Mouse (Mus musculus): ENCODE results near the gene Tmem184b. TPM values are rescaled to one million over a fixed set of nuclear protein-coding genes. Genes with fewer than 3 reads are reported as not detected.

Tmem184b gene
- total and polyA plus RNA-seq, 2 experiments from 2014 or later = 30.1 to 75.7 TPM

GRCm38 (mm10) chr15:79400134-79400974 is 3.0 kb downstream of the Tmem184b start:
- Histone ChIP-seq H3K9ac (replicated peaks; ENCODE audit: low read length, poor library complexity, severe bottlenecking) (peak overlapping the region; percentile 6; the same call in 1 of the 2 replicates), H3K9me3 (ENCODE audit: low read length) (no peaks in the 10 kb centered on the region), H3K36me3 (ENCODE audit: insufficient read depth, low read length) (0 out of 2 replicates have a peak, but pooled peaks cover 2% of the 10 kb centered on the region), H3K27me3 (ENCODE audit: insufficient read depth, low read length) (no peaks in the 10 kb centered on the region), H3K4me3 (ENCODE audit: low read depth, low read length) (peak overlapping the region; percentile 99), H3K4me2 (ENCODE audit: low read depth, low read length, poor library complexity, severe bottlenecking) (peak overlapping the region; percentile 89), H3K27ac (ENCODE audit: low read depth, low read length) (no peak overlapping the region), H3K4me1 (ENCODE audit: insufficient read depth, low read length) (peaks cover 10% of the 10 kb centered on the region)
- DNase-seq (ENCODE audit: low spot score) = no peak
- TF ChIP-seq CTCF (IDR thresholded peaks at IDR 0.05) = no peak
- ATAC-seq (ENCODE audit: low FRiP score) = no peak
- 80% methylated on average over 6 of the region's 6 CpGs for WGBS

DNA sequence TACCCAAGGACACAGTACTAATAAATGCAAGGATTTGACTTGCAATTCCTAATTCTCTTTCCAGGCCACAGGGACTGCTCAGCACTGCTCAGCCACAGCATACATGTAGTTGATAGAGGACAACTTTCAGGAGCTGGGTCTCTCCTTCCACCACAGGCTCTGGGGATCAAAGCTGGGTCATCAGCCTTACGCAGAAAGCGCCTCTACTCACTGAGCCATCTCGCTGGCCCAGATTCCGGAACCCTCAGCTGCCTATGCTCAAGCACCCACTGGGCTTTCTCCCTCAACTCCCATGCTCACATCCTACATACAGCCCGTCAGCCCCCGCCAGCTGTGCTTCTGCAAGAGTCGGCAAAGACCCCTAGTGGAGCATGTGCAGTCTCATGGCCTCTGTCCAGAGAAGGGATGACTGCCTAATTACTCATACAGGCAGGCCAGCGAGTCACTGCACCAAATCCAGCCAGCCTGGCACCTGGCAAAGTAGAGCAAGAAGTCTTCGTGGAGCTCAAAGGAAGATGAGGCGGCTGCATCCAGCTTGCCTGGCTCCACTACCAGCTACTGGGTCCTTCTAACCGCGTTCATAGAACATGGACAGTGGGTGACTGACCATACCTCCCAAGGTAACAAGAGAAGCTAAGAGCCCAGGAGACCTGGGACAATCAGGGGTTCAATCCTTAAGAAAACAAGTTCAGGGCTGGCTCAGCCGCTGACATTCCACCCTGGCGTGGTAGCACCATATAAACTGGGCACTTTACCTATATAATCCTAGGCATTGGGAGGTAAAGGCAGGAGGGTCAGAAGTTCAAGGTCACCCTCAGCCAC is 3.9 kb downstream of the Tmem184b start:
- WGBS = 79% methylated on average over 14 of the region's 14 CpGs
- no peak overlapping the region; the same call in 1 of the 2 replicates for H3K9ac ChIP-seq (replicated peaks; ENCODE audit: low read length, poor library complexity, severe bottlenecking)
- TF ChIP-seq CTCF (IDR thresholded peaks at IDR 0.05) = no peak
- H3K9me3 ChIP-seq (ENCODE audit: low read length) = no peaks in the 10 kb centered on the region
- no peak overlapping the region for H3K4me2 ChIP-seq (ENCODE audit: low read depth, low read length, poor library complexity, severe bottlenecking)
- no peak overlapping the region for H3K27ac ChIP-seq (ENCODE audit: low read depth, low read length)
- H3K27me3 ChIP-seq (ENCODE audit: insufficient read depth, low read length) = no peaks in the 10 kb centered on the region
- H3K4me3 ChIP-seq (ENCODE audit: low read depth, low read length) = no peak overlapping the region
- no peak for ATAC-seq (ENCODE audit: low FRiP score)
- H3K4me1 ChIP-seq (ENCODE audit: insufficient read depth, low read length) = peaks cover 10% of the 10 kb centered on the region
- DNase-seq (ENCODE audit: low spot score) = peak; percentile 37
- 0 out of 2 replicates have a peak, but pooled peaks cover 2% of the 10 kb centered on the region for H3K36me3 ChIP-seq (ENCODE audit: insufficient read depth, low read length)

GRCm38 (mm10) chr15:79396736-79397135 is 6.6 kb downstream of the Tmem184b start:
- DNase-seq (ENCODE audit: low spot score) = no peak
- Histone ChIP-seq H3K4me3 (ENCODE audit: low read depth, low read length) (no peak overlapping the region), H3K27me3 (ENCODE audit: insufficient read depth, low read length) (no peaks in the 10 kb centered on the region), H3K9me3 (ENCODE audit: low read length) (no peaks in the 10 kb centered on the region), H3K4me2 (ENCODE audit: low read depth, low read length, poor library complexity, severe bottlenecking) (no peak overlapping the region), H3K4me1 (ENCODE audit: insufficient read depth, low read length) (peaks cover 10% of the 10 kb centered on the region), H3K9ac (replicated peaks; ENCODE audit: low read length, poor library complexity, severe bottlenecking) (no peak overlapping the region), H3K36me3 (ENCODE audit: insufficient read depth, low read length) (0 out of 2 replicates have a peak, but pooled peaks cover 2% of the 10 kb centered on the region), H3K27ac (ENCODE audit: low read depth, low read length) (no peak overlapping the region)
- TF ChIP-seq CTCF (IDR thresholded peaks at IDR 0.05) = peak; percentile 55
- 75% methylated on average over 11 of the region's 11 CpGs for WGBS
- no peak for ATAC-seq (ENCODE audit: low FRiP score)

GRCm38 (mm10) chr15:79395281-79395680 is 8.1 kb downstream of the Tmem184b start:
- Histone ChIP-seq H3K4me2 (ENCODE audit: low read depth, low read length, poor library complexity, severe bottlenecking) (no peak overlapping the region), H3K27ac (ENCODE audit: low read depth, low read length) (no peak overlapping the region), H3K27me3 (ENCODE audit: insufficient read depth, low read length) (no peaks in the 10 kb centered on the region), H3K36me3 (ENCODE audit: insufficient read depth, low read length) (0 out of 2 replicates have a peak, but pooled peaks cover 2% of the 10 kb centered on the region), H3K4me3 (ENCODE audit: low read depth, low read length) (no peak overlapping the region), H3K9me3 (ENCODE audit: low read length) (no peaks in the 10 kb centered on the region), H3K9ac (replicated peaks; ENCODE audit: low read length, poor library complexity, severe bottlenecking) (no peak overlapping the region), H3K4me1 (ENCODE audit: insufficient read depth, low read length) (no peaks in the 10 kb centered on the region)
- ATAC-seq (ENCODE audit: low FRiP score) (no peak), DNase-seq (ENCODE audit: low spot score) (no peak)
- WGBS = 85% methylated on average over 6 of the region's 6 CpGs
- TF ChIP-seq CTCF (IDR thresholded peaks at IDR 0.05) = no peak

DNA sequence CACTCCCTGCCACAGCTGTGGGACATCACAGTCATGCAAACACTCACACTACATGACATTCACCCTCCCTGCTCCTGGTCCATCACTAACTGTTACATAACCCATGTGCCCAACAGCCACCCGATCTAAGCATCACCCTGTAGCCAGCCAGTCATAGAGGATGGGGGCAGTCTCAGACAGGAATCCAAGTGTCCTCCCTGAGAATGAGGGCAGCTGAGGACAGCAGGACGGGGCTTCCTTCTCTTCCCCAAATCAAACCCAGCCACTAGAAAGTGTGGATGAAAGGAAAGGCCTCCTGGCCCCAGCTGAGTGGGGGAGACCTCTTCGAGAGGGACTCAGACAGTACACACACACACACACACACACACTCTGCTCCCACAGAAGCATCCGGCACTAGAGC is 8.5 kb downstream of the Tmem184b start:
- H3K4me2 ChIP-seq (ENCODE audit: low read depth, low read length, poor library complexity, severe bottlenecking) = no peak overlapping the region
- H3K27ac ChIP-seq (ENCODE audit: low read depth, low read length) = no peak overlapping the region
- 0 out of 2 replicates have a peak, but pooled peaks cover 2% of the 10 kb centered on the region for H3K36me3 ChIP-seq (ENCODE audit: insufficient read depth, low read length)
- no peak overlapping the region for H3K9ac ChIP-seq (replicated peaks; ENCODE audit: low read length, poor library complexity, severe bottlenecking)
- 77% methylated on average over 4 of the region's 4 CpGs for WGBS
- DNase-seq (ENCODE audit: low spot score) = no peak
- no peaks in the 10 kb centered on the region for H3K27me3 ChIP-seq (ENCODE audit: insufficient read depth, low read length)
- H3K4me1 ChIP-seq (ENCODE audit: insufficient read depth, low read length) = no peaks in the 10 kb centered on the region
- H3K9me3 ChIP-seq (ENCODE audit: low read length) = no peaks in the 10 kb centered on the region
- ATAC-seq (ENCODE audit: low FRiP score) = no peak
- TF ChIP-seq CTCF (IDR thresholded peaks at IDR 0.05) = no peak
- no peak overlapping the region for H3K4me3 ChIP-seq (ENCODE audit: low read depth, low read length)
